Mouse (Mus musculus) MEL (cell line): Measurements from ENCODE around the gene Ilvbl. TPM values are rescaled to one million over a fixed set of nuclear protein-coding genes. Genes with fewer than 3 reads are reported as not detected.
A peak's percentile ranks its signal among the peaks of the same experiment; 100 is the strongest.

Experiments
- DNase-seq: peaks from one replicate; pipeline ENCODE4 v3.0.0; 2011; ENCODE audit warnings: low read depth, low spot score
- H3K27ac ChIP-seq: 2 replicates; pipeline ENCODE4 v1.5.1; 2012; ENCODE audit warnings: low read depth, mild to moderate bottlenecking, control low read depth, low read length, moderate library complexity; ENCODE audit not compliant: control insufficient read depth
- H3K27me3 ChIP-seq, 2 experiments: fragments of 150-350 bp in 1 of 2; sonication (generic) in 1 of 2; 2 replicates each; pipeline ENCODE4 v1.6.1; 2012; ENCODE audit warnings: low read length in 2 of 2, mild to moderate bottlenecking in 2 of 2, improper control_type of control experiment in 1 of 2, moderate library complexity in 1 of 2; ENCODE audit not compliant: insufficient read depth in 2 of 2, control insufficient read depth in 1 of 2
- H3K36me3 ChIP-seq, 2 experiments: 2 replicates each; pipeline ENCODE4 v1.6.1; 2012 to 2014; ENCODE audit warnings: low read length in 2 of 2, improper control_type of control experiment in 1 of 2, inconsistent platforms in 1 of 2, mild to moderate bottlenecking in 1 of 2; ENCODE audit not compliant: insufficient read depth in 2 of 2, control insufficient read depth in 1 of 2
- H3K4me1 ChIP-seq, 2 experiments: fragments of 150-350 bp in 1 of 2; sonication (generic) in 1 of 2; 2 replicates each; pipeline ENCODE4 v1.6.1; 2012; ENCODE audit warnings: low read length in 2 of 2, improper control_type of control experiment in 1 of 2, mild to moderate bottlenecking in 1 of 2; ENCODE audit not compliant: insufficient read depth in 2 of 2, control insufficient read depth in 1 of 2
- H3K4me3 ChIP-seq, 2 experiments: fragments of 150-350 bp in 1 of 2; sonication (generic) in 1 of 2; 2 replicates each; pipeline ENCODE4 v1.5.1; 2012; ENCODE audit warnings: low read depth in 2 of 2, low read length in 2 of 2, mild to moderate bottlenecking in 2 of 2, moderate library complexity in 2 of 2, control low read depth in 1 of 2, improper control_type of control experiment in 1 of 2; ENCODE audit not compliant: control insufficient read depth in 1 of 2, insufficient read depth in 1 of 2
- H3K79me2 ChIP-seq: 2 replicates; pipeline ENCODE4 v1.6.1; 2012; ENCODE audit warnings: mild to moderate bottlenecking, low read length, moderate library complexity; ENCODE audit not compliant: control insufficient read depth, poor library complexity, insufficient read depth
- H3K9ac ChIP-seq: 2 replicates; pipeline ENCODE4 v1.6.1; 2012; ENCODE audit warnings: low read depth, mild to moderate bottlenecking, control low read depth, low read length, moderate library complexity; ENCODE audit not compliant: control insufficient read depth, poor library complexity, severe bottlenecking
- H3K9me3 ChIP-seq: fragments of 150-350 bp; sonication (generic); replicated peaks from 2 replicates; pipeline ENCODE4 v1.6.1; 2012; ENCODE audit warnings: mild to moderate bottlenecking, low read length, improper control_type of control experiment, moderate library complexity; ENCODE audit not compliant: insufficient read depth
- BHLHE40 ChIP-seq: IDR thresholded peaks from 2 replicates; pipeline ENCODE4 v1.6.1; 2012; ENCODE audit warnings: low read depth, mild to moderate bottlenecking, inconsistent platforms, low read length, improper control_type of control experiment, borderline replicate concordance
- CHD1 ChIP-seq: IDR thresholded peaks from 2 replicates; pipeline ENCODE4 v1.6.1; 2012; ENCODE audit warnings: low read depth, mild to moderate bottlenecking, inconsistent platforms, low read length, improper control_type of control experiment
- CHD2 ChIP-seq: IDR thresholded peaks from 2 replicates; pipeline ENCODE4 v1.6.1; 2011; ENCODE audit warnings: low read length, improper control_type of control experiment
- CTCF ChIP-seq, 3 experiments: IDR thresholded peaks in 2 of 3; conservative IDR thresholded peaks in 1 of 3; 2 replicates each; pipeline ENCODE4 v1.5.1; 2011 to 2012; ENCODE audit warnings: low read length in 3 of 3, low read depth in 2 of 3, mild to moderate bottlenecking in 2 of 3, improper control_type of control experiment in 1 of 3, inconsistent platforms in 1 of 3, mixed read lengths in 1 of 3, moderate library complexity in 1 of 3; ENCODE audit not compliant: control insufficient read depth in 1 of 3, insufficient read depth in 1 of 3, poor library complexity in 1 of 3, severe bottlenecking in 1 of 3
- E2F4 ChIP-seq: IDR thresholded peaks from 2 replicates; pipeline ENCODE4 v1.6.1; 2011; ENCODE audit warnings: low read depth, low read length, improper control_type of control experiment, borderline replicate concordance
- EP300 ChIP-seq, 2 experiments: IDR thresholded peaks; 2 replicates each; pipeline ENCODE4 v1.6.1; 2011; ENCODE audit warnings: improper control_type of control experiment in 2 of 2, low read length in 2 of 2, low read depth in 1 of 2, mild to moderate bottlenecking in 1 of 2
- ETS1 ChIP-seq: IDR thresholded peaks from 2 replicates; pipeline ENCODE4 v1.6.1; 2012; ENCODE audit warnings: low read depth, mild to moderate bottlenecking, inconsistent platforms, low read length, improper control_type of control experiment, moderate library complexity
- GABPA ChIP-seq: IDR thresholded peaks from 2 replicates; pipeline ENCODE4 v1.6.1; 2012; ENCODE audit warnings: low read depth, mild to moderate bottlenecking, inconsistent platforms, low read length, improper control_type of control experiment, moderate library complexity
- GATA1 ChIP-seq: IDR thresholded peaks from 2 replicates; pipeline ENCODE4 v1.6.1; 2011; ENCODE audit warnings: low read depth, low read length, improper control_type of control experiment
- HCFC1 ChIP-seq: IDR thresholded peaks from 2 replicates; pipeline ENCODE4 v1.6.1; 2012; ENCODE audit warnings: low read depth, mild to moderate bottlenecking, inconsistent platforms, low read length, improper control_type of control experiment, moderate library complexity
- KAT2A ChIP-seq: conservative IDR thresholded peaks from 2 replicates; pipeline ENCODE4 v1.6.1; 2012; ENCODE audit warnings: low read depth, low read length, improper control_type of control experiment, inconsistent platforms
- MAFK ChIP-seq: IDR thresholded peaks from 2 replicates; pipeline ENCODE4 v1.6.1; 2011; ENCODE audit warnings: low read depth, mild to moderate bottlenecking, low read length, improper control_type of control experiment, borderline replicate concordance
- MAX ChIP-seq: IDR thresholded peaks from 2 replicates; pipeline ENCODE4 v1.6.1; 2011; ENCODE audit warnings: low read length, improper control_type of control experiment
- MEF2A ChIP-seq: IDR thresholded peaks from 2 replicates; pipeline ENCODE4 v1.6.1; 2014; ENCODE audit warnings: low read depth, mild to moderate bottlenecking, inconsistent platforms, low read length, improper control_type of control experiment; ENCODE audit not compliant: poor library complexity, insufficient replicate concordance, severe bottlenecking; ENCODE audit errors: extremely low read depth
- MXI1 ChIP-seq: IDR thresholded peaks from 2 replicates; pipeline ENCODE4 v1.6.1; 2011; ENCODE audit warnings: mild to moderate bottlenecking, low read depth, low read length, improper control_type of control experiment
- MYB ChIP-seq: IDR thresholded peaks from 2 replicates; pipeline ENCODE4 v1.6.1; 2011; ENCODE audit warnings: mild to moderate bottlenecking, low read depth, low read length, improper control_type of control experiment
- MYC ChIP-seq: IDR thresholded peaks from 2 replicates; pipeline ENCODE4 v1.6.1; 2011; ENCODE audit warnings: low read depth, mild to moderate bottlenecking, low read length, improper control_type of control experiment, moderate library complexity
- NELFE ChIP-seq: IDR thresholded peaks from 2 replicates; pipeline ENCODE4 v1.6.1; 2011; ENCODE audit warnings: low read depth, low read length, improper control_type of control experiment
- NRF1 ChIP-seq: IDR thresholded peaks from 2 replicates; pipeline ENCODE4 v1.6.1; 2014; ENCODE audit warnings: low read depth, mild to moderate bottlenecking, inconsistent platforms, low read length, improper control_type of control experiment, moderate library complexity; ENCODE audit not compliant: poor library complexity, insufficient read depth, severe bottlenecking
- POLR2A ChIP-seq, 2 experiments: IDR thresholded peaks; 2 replicates each; pipeline ENCODE4 v1.6.1; 2011 to 2012; ENCODE audit warnings: low read length in 2 of 2, mild to moderate bottlenecking in 2 of 2, control low read depth in 1 of 2, improper control_type of control experiment in 1 of 2, low read depth in 1 of 2, moderate library complexity in 1 of 2; ENCODE audit not compliant: control insufficient read depth in 1 of 2, insufficient read depth in 1 of 2, poor library complexity in 1 of 2
- POLR2AphosphoS2 ChIP-seq: IDR thresholded peaks from 2 replicates; pipeline ENCODE4 v1.6.1; 2011; ENCODE audit warnings: low read length, improper control_type of control experiment
- POLR2AphosphoS5 ChIP-seq: IDR thresholded peaks from 2 replicates; pipeline ENCODE4 v1.6.1; 2012; ENCODE audit warnings: low read depth, borderline replicate concordance, mild to moderate bottlenecking, inconsistent platforms, low read length, moderate library complexity, mixed read lengths
- RAD21 ChIP-seq: IDR thresholded peaks from 2 replicates; pipeline ENCODE4 v1.6.1; 2011; ENCODE audit warnings: mild to moderate bottlenecking, low read depth, low read length, improper control_type of control experiment
- RCOR1 ChIP-seq: IDR thresholded peaks from 2 replicates; pipeline ENCODE4 v1.6.1; 2012; ENCODE audit warnings: low read depth, mild to moderate bottlenecking, inconsistent platforms, low read length, improper control_type of control experiment
- SMC3 ChIP-seq: IDR thresholded peaks from 2 replicates; pipeline ENCODE4 v1.6.1; 2011; ENCODE audit warnings: low read depth, low read length, improper control_type of control experiment
- TAL1 ChIP-seq: IDR thresholded peaks from 2 replicates; pipeline ENCODE4 v1.6.1; 2012; ENCODE audit warnings: mild to moderate bottlenecking, inconsistent platforms, low read length, moderate library complexity, mixed read lengths
- TBP ChIP-seq: IDR thresholded peaks from 2 replicates; pipeline ENCODE4 v1.8.0; 2011; ENCODE audit warnings: low read depth, low read length, improper control_type of control experiment
- TCF12 ChIP-seq: IDR thresholded peaks from 2 replicates; pipeline ENCODE4 v1.6.1; 2014; ENCODE audit warnings: low read depth, mild to moderate bottlenecking, inconsistent platforms, low read length, improper control_type of control experiment, moderate library complexity
- USF1 ChIP-seq: IDR thresholded peaks from 2 replicates; pipeline ENCODE4 v1.6.1; 2014; ENCODE audit warnings: low read depth, mild to moderate bottlenecking, inconsistent platforms, low read length, improper control_type of control experiment, moderate library complexity
- USF2 ChIP-seq, 2 experiments: IDR thresholded peaks; 2 replicates each; pipeline ENCODE4 v1.6.1; 2011 to 2012; ENCODE audit warnings: improper control_type of control experiment in 2 of 2, low read length in 2 of 2, borderline replicate concordance in 1 of 2, inconsistent platforms in 1 of 2, low read depth in 1 of 2, mild to moderate bottlenecking in 1 of 2; ENCODE audit not compliant: insufficient read depth in 1 of 2
- ZC3H11A ChIP-seq: IDR thresholded peaks from 2 replicates; pipeline ENCODE4 v1.6.1; 2012; ENCODE audit warnings: low read depth, mild to moderate bottlenecking, inconsistent platforms, low read length, improper control_type of control experiment
- ZKSCAN1 ChIP-seq: IDR thresholded peaks from 2 replicates; pipeline ENCODE4 v1.6.1; 2012; ENCODE audit warnings: low read depth, mild to moderate bottlenecking, inconsistent platforms, low read length, improper control_type of control experiment, moderate library complexity
- ZMIZ1 ChIP-seq: IDR thresholded peaks from 2 replicates; pipeline ENCODE4 v1.6.1; 2012; ENCODE audit warnings: low read depth, mild to moderate bottlenecking, inconsistent platforms, low read length, improper control_type of control experiment, moderate library complexity
- ZNF384 ChIP-seq: IDR thresholded peaks from 2 replicates; pipeline ENCODE4 v1.6.1; 2012; ENCODE audit warnings: low read depth, mild to moderate bottlenecking, inconsistent platforms, low read length, improper control_type of control experiment
- polyA plus RNA-seq, 2 experiments: library from polyadenylated mRNA; stranded (reverse) in 1 of 2; unstranded in 1 of 2; fragments of >175 nt in 1 of 2; fragments of >200 nt in 1 of 2; gene quantifications; 2 replicates each; pipeline versions ENCODE4 v1.2.1 to v1.2.4; 2012; ENCODE audit warnings: low replicate concordance in 2 of 2, low read depth in 1 of 2; ENCODE audit not compliant: insufficient read length in 2 of 2, insufficient read depth in 1 of 2, missing spikeins in 1 of 2
- total RNA-seq: library from RNA; depleted of rRNA; stranded (reverse); fragments of 300-350 nt; gene quantifications from 2 replicates; pipeline ENCODE4 v1.2.3, GENCODE M21; 2012

The Ilvbl gene
- total and polyA plus RNA-seq, 3 experiments = 22.1 to 24.5 TPM; not detected in 1

DNA sequence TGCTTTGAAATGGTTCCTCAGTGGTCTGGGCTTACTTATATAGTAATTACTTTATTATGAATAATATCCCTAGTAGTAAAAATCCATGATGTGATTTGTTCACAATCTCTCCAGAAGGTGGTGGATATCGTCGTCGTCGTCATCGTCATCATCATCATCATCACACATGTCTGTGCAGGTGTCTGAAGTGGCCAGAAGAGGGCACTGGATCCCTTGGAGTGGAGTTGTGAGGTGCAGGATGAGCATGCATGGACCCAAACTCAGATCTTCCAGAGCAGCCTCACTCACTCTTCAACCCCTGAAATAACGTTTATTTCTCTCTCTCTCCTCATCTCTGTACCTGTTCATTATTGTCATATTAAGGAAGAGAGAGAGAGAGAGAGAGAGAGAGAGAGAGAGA is 58.2 kb downstream of the Ilvbl start:
- H3K4me3 ChIP-seq = no peak overlapping the region
- no peak overlapping the region for H3K27ac ChIP-seq
- no peaks in the 10 kb centered on the region for H3K79me2 ChIP-seq
- TF ChIP-seq CTCF (IDR thresholded peaks at IDR 0.05 in 2 of 3, conservative IDR thresholded peaks at IDR 0.05 in 1 of 3; ENCODE audit: control insufficient read depth in 1 of 3, insufficient read depth in 1 of 3, low read depth in 2 of 3, low read length in 3 of 3, poor library complexity in 1 of 3, severe bottlenecking in 1 of 3) (peak; percentile 24 to 56 (median 52)), MAX (no peak), MYC (no peak), TAL1 (no peak), NRF1 (no peak), E2F4 (no peak), POLR2AphosphoS5 (no peak), ZNF384 (no peak), ETS1 (no peak), ZMIZ1 (no peak), MYB (no peak), POLR2A (IDR thresholded peaks at IDR 0.05; ENCODE audit: control insufficient read depth in 1 of 2, insufficient read depth in 1 of 2, low read depth in 1 of 2, low read length in 2 of 2, poor library complexity in 1 of 2) (no peak), KAT2A (no peak), TCF12 (no peak), CHD1 (no peak), GATA1 (no peak), GABPA (no peak), MAFK (no peak), SMC3 (peak; percentile 40), USF2 (IDR thresholded peaks at IDR 0.05; ENCODE audit: borderline replicate concordance in 1 of 2, insufficient read depth in 1 of 2, low read depth in 1 of 2, low read length in 2 of 2) (no peak), POLR2AphosphoS2 (no peak), MXI1 (no peak), ZC3H11A (peak; percentile 20; the same call in 1 of the 2 replicates), BHLHE40 (no peak), MEF2A (no peak), RAD21 (peak; percentile 47), NELFE (no peak), TBP (no peak), USF1 (no peak), EP300 (IDR thresholded peaks at IDR 0.05; ENCODE audit: low read depth in 1 of 2, low read length in 2 of 2) (no peak), CHD2 (no peak), RCOR1 (no peak), HCFC1 (no peak), ZKSCAN1 (no peak)
- TF ChIP-seq, all 39 proteins: peak for 4
- no peak overlapping the region for H3K9ac ChIP-seq
- no peaks in the 10 kb centered on the region for H3K9me3 ChIP-seq
- H3K27me3 ChIP-seq = peaks cover 0 to 2% of the 10 kb centered on the region in 2 experiments; a peak in 2 of 4 replicates
- peak; percentile 32 for DNase-seq
- H3K36me3 ChIP-seq = no peaks in the 10 kb centered on the region
- no peaks in the 10 kb centered on the region for H3K4me1 ChIP-seq
